Mouse (Mus musculus) right cerebral cortex, adult 18-20 months (tissue): ENCODE measurements around the gene Cplane1.

Experiments used
- DNase-seq: peaks from one replicate; pipeline ENCODE4 v3.0.0; 2022; ENCODE audit warnings: mixed read lengths

Cplane1 gene

DNA sequence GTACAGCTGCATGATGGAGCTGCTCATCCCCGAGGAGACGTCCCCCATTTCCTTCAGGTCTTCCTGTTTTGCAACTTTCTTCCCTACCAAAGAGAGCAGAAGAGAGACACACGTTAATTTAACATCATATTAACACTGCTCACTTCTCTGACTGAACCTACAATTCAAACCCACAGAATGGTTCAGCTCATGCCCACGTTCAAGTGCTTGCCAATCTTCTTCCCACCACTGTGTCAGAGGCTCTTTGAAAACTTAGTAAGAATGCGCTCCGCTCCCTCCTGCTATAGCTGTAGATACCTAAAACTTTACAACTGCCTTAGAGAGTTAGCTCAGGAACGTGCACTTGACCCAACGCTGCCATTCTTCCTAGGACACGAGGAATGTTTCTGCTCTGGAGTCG, 134.0 kb downstream of the Cplane1 start:
- no peak for DNase-seq

DNA sequence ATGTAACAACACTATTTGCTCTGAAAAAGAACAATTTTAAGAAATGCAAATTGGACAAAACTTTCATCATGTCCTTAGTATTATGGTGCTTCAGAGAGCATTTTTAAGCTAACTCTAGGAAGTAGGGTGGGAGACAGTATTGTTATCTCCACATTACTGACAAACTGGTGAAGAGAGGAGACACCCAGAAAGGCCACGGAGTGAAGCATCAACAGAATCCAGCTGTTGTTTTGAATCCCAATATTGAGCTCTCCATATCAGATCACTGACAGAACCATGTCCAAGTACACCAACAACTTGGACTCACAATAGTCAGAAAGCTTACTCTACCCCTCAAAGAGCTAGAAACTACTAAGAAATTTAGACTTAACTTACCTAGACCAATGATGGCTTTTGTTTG, 136.6 kb downstream of the Cplane1 start:
- no peak for DNase-seq

DNA sequence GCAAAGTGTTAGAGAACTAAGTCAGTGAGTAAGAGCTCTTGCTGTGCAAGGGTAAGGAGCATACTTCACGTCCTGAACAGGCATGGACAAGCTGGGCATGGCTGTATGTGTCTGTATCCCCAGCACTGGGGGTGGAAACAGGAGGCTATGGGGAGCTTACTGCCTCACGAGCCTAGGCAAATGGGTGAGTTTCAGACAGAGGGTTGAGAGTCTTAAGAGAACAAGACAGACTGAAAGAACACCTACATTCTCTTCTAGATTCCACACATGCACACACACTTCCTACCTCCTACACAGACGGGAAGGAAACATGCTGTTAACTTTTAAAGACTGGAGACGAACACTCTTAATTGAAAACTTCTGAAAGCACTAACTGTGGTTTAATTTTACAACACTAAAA, 148.5 kb downstream of the Cplane1 start:
- peak; percentile 18 for DNase-seq

DNA sequence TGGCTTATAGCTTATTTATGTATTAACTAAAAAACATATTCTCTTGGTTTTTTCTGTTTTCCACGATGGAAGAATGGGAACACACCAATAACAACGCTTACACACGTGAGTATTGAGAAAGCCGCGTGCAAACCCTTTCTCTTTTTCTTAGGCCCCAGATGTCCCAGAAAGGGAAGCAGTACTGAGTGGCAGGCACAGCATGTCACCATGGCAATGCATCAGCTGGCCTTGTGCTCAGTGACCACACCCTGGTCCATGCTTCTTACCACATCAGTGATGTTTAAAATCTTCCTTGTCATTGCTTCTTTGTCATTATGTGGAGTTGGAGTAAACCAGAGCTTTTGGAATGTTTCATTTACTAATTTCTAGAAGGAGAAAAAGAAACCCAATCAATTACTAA, 150.3 kb downstream of the Cplane1 start:
- no peak for DNase-seq
